Mouse (Mus musculus): ENCODE data around the gene Gli1.
A peak's percentile ranks its signal among the peaks of the same experiment; 100 is the strongest.

Gene Gli1

GRCm38 (mm10) chr10:127346173-127346572 is 4.4 kb upstream of the Gli1 start:
- DNase-seq, result no peak

- no peak for DNase-seq
These were observed 1.3 kb upstream of the Gli1 start for GRCm38 (mm10) chr10:127343029-127343428.

DNA sequence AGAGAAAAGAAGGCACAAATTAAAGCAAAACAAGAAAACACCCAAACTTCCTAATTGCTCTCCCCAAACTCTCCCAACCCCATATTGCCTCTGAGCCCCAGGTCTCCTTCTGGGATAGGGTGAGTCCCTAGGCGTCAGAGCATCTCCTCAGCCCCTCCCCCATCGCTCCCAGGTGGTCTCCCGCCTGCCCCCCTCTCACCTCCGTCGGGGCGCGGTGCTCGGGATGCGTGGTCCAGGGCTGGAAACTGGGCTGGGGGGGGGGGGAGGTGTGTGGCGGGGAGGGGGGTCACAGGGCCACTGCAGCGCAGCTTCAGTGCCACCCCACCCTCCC is 449 bp downstream of the Gli1 start:
- DNase-seq, result no peak

DNA sequence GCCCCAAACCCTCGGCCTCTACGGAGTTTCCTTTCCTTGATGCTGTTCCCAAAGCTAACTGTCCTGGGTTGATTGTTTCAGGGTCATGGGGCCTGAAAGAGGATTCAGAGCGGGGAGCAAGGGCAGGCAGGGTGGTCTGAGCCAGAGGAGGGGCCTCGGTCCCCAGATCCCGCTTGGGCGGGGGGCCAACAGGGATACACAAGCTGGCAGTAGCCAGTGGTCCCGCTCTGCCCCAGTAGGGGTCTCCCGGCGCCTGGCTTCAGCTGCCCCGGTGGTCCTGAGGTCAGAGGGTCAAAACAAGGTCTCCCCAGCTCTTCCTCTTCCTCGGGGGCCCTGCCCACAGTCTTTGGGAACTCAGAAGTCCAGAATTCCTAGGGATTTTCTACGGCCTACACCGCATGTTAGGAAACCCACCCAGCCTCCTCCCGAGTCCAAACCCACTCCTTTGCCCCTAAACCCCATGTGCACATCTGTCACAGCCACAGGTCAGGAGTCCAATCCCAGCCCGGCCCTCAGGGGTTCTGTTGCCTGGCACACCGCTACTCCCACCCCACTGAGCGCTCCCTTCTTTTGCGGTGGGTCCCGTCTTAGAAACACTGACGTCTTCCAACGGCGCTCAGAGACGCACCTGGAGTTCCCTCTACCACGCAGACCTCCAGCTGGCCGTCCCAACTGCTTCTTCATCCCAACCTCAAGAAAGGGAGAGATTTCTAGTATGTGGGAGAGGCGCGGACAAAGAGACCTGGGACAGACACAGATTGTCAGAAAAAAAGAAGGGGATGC is 1.0 kb downstream of the Gli1 start:
- DNase-seq, result no peak

DNA sequence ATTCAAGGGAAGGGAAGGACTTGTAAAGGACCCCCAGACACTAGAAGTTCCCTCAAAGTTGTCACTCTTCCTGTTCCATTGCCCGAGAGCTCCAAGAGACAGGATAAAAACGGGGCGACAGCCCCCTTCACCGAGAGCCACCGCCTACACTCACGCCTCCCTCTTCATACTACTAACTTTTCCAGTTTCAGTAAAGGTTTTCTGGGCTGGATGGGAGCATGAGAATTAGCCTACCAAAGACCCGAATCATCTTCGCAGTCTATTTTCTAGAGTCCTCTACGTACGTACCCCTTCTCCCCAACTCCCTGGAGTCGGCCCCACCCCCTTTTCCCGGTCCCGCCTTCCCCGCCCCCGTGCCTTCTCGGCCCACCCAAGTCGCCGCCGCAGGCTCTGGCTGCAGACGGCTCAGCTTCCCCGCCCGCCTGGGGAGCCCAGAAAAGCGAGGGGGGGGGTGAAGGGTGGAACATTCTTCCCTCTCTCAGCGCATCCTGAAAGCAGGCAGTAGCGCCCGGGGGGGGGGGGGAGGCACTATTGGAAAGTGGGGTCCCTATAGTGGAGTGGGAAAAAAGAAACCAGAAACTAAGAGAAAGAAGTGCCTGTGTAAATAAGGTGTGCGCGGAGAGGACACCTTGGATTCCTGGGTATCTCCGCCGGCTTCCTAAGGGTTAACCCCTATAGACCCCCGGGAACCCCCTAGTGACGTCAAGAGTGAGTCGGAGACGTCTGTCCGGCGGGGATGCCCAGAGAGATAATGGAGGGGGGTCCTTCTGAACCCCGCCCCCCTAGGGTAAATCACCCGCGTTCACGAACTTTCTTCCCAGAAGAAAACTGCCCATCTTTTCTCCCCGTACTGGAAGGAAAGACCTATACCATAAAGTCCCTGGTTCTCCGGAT is 1.8 kb downstream of the Gli1 start:
- no peak for DNase-seq

- DNase-seq, result peak; percentile 87 to 90
These were observed 2.7 kb downstream of the Gli1 start for GRCm38 (mm10) chr10:127338930-127339682.

DNA sequence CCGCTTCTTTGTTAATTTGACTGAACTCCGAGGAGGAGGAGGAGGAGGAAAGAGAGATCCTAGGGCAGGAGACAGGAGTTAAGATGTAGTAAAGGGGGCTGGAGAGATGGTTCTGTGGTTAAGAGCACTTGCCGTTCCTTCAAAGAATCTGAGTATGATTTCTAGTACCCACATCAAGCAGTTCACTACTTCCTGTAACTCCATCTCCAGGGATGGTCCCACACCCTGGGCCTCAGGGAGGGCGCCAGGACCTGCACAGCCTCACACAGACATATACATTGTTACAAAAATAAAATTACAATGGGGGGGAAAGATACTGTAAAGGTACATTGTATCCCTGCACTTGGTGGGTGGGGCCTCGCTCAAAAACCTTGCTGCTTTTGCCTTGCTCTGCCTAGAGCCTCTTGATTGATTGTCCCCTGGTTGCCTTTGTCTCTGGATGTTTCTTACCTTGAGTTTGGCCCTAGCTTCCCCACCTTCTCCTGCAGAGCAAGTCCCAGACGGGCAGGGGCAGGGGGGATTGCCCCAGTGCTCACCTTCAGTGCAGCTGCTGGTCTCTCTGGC is 4.2 kb downstream of the Gli1 start:
- no peak for DNase-seq

GRCm38 (mm10) chr10:127336952-127337351 is 4.8 kb downstream of the Gli1 start:
- DNase-seq, result no peak

- no peak for DNase-seq
These were observed 6.5 kb downstream of the Gli1 start for GRCm38 (mm10) chr10:127335271-127335670.

- DNase-seq, result no peak
These were observed 8.6 kb downstream of the Gli1 start for GRCm38 (mm10) chr10:127333152-127333551.

DNA sequence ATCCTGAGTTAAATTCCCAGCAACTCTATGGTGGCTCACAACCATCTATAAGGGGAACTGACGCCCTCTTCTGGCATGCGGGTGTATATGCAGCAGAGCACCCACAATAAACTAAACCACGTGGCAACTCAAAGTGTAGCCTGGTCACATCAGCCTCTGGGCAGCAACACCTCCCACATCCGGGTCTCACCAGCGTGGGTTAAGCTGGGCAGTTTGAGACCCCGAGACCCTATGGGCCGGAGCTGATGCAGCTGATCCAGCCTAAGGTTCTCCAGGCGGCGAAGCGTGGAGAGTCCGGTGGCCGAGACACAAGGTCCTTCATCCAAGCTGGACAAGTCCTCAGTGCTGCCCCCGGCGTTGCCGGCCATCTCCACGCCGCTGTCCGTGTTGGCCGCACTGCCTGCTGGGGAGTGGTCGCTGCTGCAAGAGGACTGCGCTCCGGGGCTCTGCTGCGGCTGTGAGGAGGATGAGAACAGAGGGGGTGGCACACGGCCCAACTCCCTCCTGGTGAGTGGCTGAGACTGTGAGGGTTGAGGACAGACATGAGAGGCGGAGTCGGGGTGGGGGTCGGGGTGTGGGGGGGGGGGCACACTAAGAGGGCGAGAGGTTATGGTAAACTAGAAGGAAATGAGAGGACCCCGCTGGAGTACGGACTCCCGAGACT is 9.4 kb downstream of the Gli1 start:
- no peak for DNase-seq

GRCm38 (mm10) chr10:127330212-127330611 is 11.6 kb downstream of the Gli1 start:
- no peak for DNase-seq

DNA sequence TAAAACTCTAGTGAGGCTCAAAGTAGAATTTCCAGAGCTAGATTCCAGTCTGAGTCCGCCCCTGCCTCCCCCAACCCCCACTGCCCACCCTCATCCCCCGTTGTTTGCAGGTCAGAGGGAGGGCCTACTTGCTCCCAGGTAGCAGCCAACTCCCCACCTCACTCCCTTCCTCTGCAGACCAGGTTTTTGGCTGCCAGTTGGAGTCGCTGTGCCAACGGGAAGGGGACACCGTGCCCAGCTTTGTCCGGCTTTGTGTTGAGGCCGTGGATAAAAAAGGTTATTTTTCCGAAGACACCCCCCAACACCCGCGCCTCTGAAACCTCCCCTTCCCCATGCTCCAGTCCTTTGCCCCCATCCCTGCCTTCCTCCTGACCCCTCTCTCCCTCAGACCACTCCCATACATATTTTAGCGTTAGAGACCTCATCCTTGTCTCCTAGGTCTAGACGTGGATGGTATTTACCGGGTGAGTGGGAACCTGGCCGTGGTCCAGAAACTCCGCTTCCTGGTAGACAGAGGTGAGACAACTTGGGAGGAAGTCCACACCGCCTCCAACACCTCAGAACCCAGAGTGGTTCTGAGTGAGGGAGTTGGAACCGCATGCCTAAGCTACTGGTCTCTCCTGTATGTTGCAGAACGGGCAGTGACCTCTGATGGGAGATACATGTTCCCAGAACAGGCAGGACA is 14.2 kb downstream of the Gli1 start:
- no peak for DNase-seq

GRCm38 (mm10) chr10:127326828-127327227 is 14.9 kb downstream of the Gli1 start:
- no peak for DNase-seq

GRCm38 (mm10) chr10:127326017-127326801 is 15.6 kb downstream of the Gli1 start:
- DNase-seq, result peak in 1 of 2 experiments; percentile 25

- DNase-seq, result no peak
These were observed 16.2 kb downstream of the Gli1 start for GRCm38 (mm10) chr10:127325454-127326016.

DNA sequence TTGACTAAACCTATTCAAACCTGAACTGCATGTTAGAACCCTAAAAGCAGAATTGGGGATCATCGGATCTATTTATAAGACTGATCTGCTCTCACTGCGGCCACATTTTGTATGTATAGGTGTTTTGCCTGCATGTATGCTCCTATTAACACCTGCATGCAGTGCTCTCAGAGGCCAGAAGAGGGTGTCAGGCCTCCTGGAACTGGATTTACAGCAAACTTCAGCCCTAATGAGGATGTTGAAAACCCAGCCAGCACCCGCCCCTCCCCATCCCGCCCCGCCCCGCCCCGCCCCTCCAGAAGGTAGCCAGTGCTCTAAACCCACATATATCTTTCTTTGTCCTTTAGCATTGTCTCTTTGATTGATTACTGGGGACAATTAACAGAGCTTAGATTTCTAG is 17.3 kb downstream of the Gli1 start:
- peak; percentile 49 to 68 for DNase-seq

GRCm38 (mm10) chr10:127323131-127323855 is 18.5 kb downstream of the Gli1 start:
- no peak for DNase-seq

GRCm38 (mm10) chr10:127322669-127323068 is 19.1 kb downstream of the Gli1 start:
- DNase-seq, result no peak

- no peak for DNase-seq
These were observed 19.6 kb downstream of the Gli1 start for GRCm38 (mm10) chr10:127322178-127322577.
